Mouse (Mus musculus): ENCODE results near the gene Col28a1. TPM values are rescaled to one million over a fixed set of nuclear protein-coding genes. Genes with fewer than 3 reads are reported as not detected.
A peak's percentile ranks its signal among the peaks of the same experiment; 100 is the strongest.

The Col28a1 gene
- polyA plus RNA-seq, 1 experiment from 2014 or later: 0.58 TPM

DNA sequence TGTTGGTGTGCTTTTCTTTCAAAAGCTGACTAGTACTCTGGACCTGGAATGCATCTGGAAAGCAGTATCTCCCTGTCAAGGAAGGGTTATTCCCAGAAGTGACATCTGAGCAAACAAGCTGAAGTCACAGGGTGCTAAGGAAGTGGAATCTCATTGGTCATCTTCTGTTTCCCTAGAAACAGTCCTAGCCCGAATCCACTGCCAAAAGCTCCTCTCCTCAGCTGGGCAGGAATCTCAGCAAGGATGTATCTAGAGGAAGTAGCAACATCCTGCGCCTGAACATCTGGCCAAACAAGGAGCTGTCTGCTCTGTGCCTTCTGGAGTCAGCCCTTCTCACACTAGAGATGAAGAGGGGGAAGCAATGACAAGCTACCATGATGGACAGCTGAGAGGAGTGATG lies 18.4 kb downstream of the Col28a1 start:
- Histone ChIP-seq H3K4me1 (0 out of 2 replicates have a peak, but pooled peaks cover 7% of the 10 kb centered on the region), H3K27me3 (no peaks in the 10 kb centered on the region), H3K4me2 (replicated peaks) (no peak overlapping the region), H3K9ac (no peak overlapping the region), H3K4me3 (no peak overlapping the region), H3K9me3 (no peaks in the 10 kb centered on the region), H3K27ac (no peak overlapping the region), H3K36me3 (no peaks in the 10 kb centered on the region)
- ATAC-seq (ENCODE audit: insufficient number of reproducible peaks, insufficient read depth, low FRiP score, low TSS enrichment): no peak
- WGBS: 33% methylated on average over 2 of the region's 2 CpGs

DNA sequence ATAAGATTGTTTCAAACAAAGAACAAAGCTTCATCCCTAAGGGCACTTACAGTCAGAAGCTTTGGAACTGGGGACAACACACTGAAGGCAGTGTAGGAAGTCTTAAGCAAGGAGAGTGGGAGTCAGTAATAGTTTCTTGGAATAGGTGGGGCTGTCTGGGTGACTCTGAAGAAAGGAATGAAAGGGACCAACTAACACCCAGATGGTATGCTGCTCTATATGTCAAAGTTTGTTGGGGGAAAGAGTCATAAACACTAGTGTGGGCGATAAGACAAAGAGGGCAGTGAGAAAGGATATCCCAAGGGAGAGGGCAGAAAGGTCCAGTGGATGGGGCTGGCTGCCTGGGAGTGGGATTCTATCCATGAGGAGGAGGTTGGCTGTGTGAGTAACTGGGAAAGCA lies 20.3 kb downstream of the Col28a1 start:
- H3K27ac ChIP-seq: no peak overlapping the region
- H3K27me3 ChIP-seq: no peaks in the 10 kb centered on the region
- 0 out of 2 replicates have a peak, but pooled peaks have one; percentile 41 for ATAC-seq (ENCODE audit: insufficient number of reproducible peaks, insufficient read depth, low FRiP score, low TSS enrichment)
- H3K9me3 ChIP-seq: no peaks in the 10 kb centered on the region
- H3K4me3 ChIP-seq: no peak overlapping the region
- 0 out of 2 replicates have a peak, but pooled peaks cover 5% of the 10 kb centered on the region for H3K4me1 ChIP-seq
- H3K9ac ChIP-seq: no peak overlapping the region
- no peak overlapping the region for H3K4me2 ChIP-seq (replicated peaks)
- WGBS: 58% methylated on average over 1 of the region's 1 CpGs
- H3K36me3 ChIP-seq: no peaks in the 10 kb centered on the region

DNA sequence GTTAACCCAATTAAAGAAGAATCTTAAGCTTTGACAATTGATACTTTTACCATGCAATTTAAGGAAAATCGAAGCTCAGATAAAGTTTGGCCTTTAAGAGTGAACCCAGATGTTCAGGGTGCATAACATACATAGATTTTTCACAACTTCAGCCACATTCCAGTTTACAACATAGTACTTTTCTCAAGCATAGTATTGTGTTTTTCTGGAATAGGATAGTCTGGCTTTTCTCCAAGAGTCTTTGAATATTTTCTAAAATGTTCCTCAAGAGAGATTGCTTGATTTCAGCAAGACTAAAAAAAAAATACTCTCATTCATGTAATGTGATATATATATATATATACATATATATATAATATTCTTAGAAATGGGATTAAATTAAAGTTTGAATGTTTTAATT lies 27.7 kb downstream of the Col28a1 start:
- 0 out of 2 replicates have a peak, but pooled peaks cover 4% of the 10 kb centered on the region for H3K4me1 ChIP-seq
- H3K9me3 ChIP-seq: no peaks in the 10 kb centered on the region
- no peak overlapping the region for H3K4me2 ChIP-seq (replicated peaks)
- no peak overlapping the region for H3K27ac ChIP-seq
- H3K4me3 ChIP-seq: no peak overlapping the region
- no peak overlapping the region for H3K9ac ChIP-seq
- no peaks in the 10 kb centered on the region for H3K27me3 ChIP-seq
- H3K36me3 ChIP-seq: no peaks in the 10 kb centered on the region
- ATAC-seq (ENCODE audit: insufficient number of reproducible peaks, insufficient read depth, low FRiP score, low TSS enrichment): no peak
- 29% methylated on average over 1 of the region's 1 CpGs for WGBS

DNA sequence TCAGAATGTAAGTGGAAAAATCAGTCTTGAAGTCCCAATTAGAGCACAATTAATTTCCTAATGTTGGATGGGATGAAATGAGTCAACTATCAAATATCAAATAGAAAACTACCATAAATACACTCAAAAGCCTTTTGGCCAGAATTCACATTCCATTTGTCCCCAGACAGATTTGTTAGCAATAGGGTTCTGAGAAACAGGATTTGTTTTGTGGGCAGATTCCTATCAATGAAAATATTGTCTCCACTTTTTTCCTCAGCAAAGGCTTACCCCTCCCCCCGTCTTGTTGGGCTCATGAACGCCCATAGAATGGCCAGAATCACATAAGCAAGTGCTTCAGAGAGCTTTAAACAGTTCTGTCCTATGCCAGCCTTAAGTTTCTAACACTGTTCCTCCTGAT lies 32.4 kb downstream of the Col28a1 start:
- H3K36me3 ChIP-seq: no peaks in the 10 kb centered on the region
- H3K4me3 ChIP-seq: no peak overlapping the region
- H3K4me1 ChIP-seq: 0 out of 2 replicates have a peak, but pooled peaks cover 4% of the 10 kb centered on the region
- H3K9me3 ChIP-seq: no peaks in the 10 kb centered on the region
- no peak overlapping the region for H3K27ac ChIP-seq
- no peaks in the 10 kb centered on the region for H3K27me3 ChIP-seq
- H3K4me2 ChIP-seq (replicated peaks): no peak overlapping the region
- no peak for ATAC-seq (ENCODE audit: insufficient number of reproducible peaks, insufficient read depth, low FRiP score, low TSS enrichment)
- 47% methylated on average over 2 of the region's 2 CpGs for WGBS
- no peak overlapping the region for H3K9ac ChIP-seq

DNA sequence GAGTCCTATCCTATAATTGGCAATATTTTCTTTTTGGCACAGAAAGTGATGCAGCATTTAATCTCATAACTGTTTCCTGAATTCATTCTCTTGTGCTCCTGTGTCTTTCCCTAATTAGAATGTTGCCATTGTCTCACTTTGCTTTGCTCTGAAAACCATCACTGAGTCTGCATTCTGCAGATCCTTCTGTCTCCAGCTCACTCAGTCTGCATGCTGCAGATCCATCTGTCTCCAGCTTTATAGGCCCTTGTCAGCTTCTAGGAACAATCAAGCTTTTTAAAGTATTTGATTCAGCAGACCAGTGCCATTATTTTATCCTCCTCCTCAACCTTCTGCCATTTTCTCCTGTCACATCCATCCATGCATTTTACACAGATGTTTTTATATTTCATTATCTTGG lies 35.3 kb downstream of the Col28a1 start:
- ATAC-seq (ENCODE audit: insufficient number of reproducible peaks, insufficient read depth, low FRiP score, low TSS enrichment): no peak
- 0 out of 2 replicates have a peak, but pooled peaks cover 4% of the 10 kb centered on the region for H3K4me1 ChIP-seq
- H3K4me3 ChIP-seq: no peak overlapping the region
- no peaks in the 10 kb centered on the region for H3K27me3 ChIP-seq
- H3K27ac ChIP-seq: no peak overlapping the region
- no peaks in the 10 kb centered on the region for H3K9me3 ChIP-seq
- H3K36me3 ChIP-seq: no peaks in the 10 kb centered on the region
- H3K9ac ChIP-seq: no peak overlapping the region
- no peak overlapping the region for H3K4me2 ChIP-seq (replicated peaks)

DNA sequence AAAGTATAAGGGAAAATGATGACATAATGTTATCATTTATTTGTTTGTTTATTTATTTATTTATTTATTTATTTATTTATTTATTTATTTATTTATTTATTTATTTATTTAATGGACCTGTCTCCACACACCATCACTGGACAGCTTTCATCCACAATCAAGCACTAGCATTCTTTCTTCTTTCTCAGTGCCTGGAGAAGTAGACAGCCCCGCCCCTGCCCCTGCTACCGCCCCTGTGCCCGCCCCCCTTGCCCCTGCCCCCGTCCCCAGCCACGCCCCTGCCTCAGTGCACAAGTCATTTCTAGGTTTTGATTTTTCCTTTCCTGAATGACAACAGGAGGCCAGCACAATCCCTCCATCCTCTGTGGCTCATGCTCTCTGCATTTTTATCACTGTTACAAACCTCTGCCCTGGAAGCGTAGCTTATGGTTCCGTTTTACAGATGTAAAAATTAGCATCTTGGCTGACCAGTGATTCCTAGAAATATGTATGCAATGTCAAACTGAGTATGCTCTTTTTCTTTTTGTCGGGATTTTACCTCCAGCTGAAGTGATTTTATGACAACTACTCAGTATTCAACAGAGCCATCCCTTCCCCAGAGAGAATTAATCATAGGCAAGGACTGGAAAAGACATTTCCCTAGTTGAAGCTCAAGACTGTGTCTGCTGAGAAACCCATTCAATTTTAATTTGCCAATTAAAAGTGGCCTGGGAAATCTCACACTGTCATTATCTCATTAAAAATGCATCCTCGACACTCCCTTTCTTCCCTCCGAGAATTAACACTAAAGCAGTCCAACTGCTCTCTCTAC lies 39.7 kb downstream of the Col28a1 start:
- ATAC-seq (ENCODE audit: insufficient number of reproducible peaks, insufficient read depth, low FRiP score, low TSS enrichment): no peak
- Histone ChIP-seq H3K27ac (no peak overlapping the region), H3K4me1 (no peaks in the 10 kb centered on the region), H3K4me2 (replicated peaks) (no peak overlapping the region), H3K4me3 (no peak overlapping the region), H3K9ac (no peak overlapping the region), H3K9me3 (no peaks in the 10 kb centered on the region), H3K27me3 (no peaks in the 10 kb centered on the region), H3K36me3 (no peaks in the 10 kb centered on the region)
- WGBS: 56% methylated on average over 10 of the region's 10 CpGs

DNA sequence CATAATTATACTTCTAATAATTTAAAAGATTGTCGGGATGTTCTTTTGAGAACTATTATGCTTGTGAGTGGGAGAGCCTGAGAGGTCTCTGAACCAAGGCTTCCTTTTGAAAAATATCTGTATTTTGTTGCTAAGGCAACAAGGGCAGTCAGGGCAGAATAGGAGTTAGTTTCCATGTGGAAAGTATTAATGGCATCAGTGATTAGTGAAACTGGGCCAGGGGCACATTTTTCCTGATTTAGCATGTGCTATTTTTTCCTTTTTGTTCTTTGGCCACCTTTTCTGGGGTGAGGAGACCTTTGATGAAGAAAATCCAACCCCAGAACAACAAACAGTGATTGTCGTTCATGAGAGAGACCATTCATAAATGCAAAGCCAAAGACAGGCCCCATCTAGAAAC lies 43.5 kb downstream of the Col28a1 start:
- Histone ChIP-seq H3K9ac (no peak overlapping the region), H3K4me1 (no peaks in the 10 kb centered on the region), H3K27ac (no peak overlapping the region), H3K4me3 (no peak overlapping the region), H3K9me3 (no peaks in the 10 kb centered on the region), H3K27me3 (no peaks in the 10 kb centered on the region), H3K36me3 (no peaks in the 10 kb centered on the region), H3K4me2 (replicated peaks) (no peak overlapping the region)
- ATAC-seq (ENCODE audit: insufficient number of reproducible peaks, insufficient read depth, low FRiP score, low TSS enrichment): no peak
- WGBS: 30% methylated on average over 2 of the region's 2 CpGs

DNA sequence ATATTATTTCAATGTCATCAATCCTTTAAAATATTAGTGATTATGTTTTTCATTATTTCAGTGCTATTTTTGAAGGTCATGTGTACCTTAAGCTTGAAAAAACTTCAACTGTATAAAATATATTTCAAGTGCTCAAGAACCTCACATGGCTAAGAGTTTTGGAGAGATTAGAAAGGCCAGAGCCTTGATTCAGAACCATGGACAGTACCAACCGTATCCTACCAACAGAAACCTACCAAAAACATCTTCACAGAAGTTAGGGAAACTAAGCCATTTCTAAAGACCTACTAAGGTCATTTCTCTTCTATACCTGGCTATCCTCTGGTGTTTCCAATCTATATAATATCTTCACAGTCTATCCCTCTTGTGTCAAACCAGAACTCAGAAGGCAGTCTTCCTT lies 50.5 kb downstream of the Col28a1 start:
- no peak for ATAC-seq (ENCODE audit: insufficient number of reproducible peaks, insufficient read depth, low FRiP score, low TSS enrichment)
- H3K4me3 ChIP-seq: no peak overlapping the region
- no peak overlapping the region for H3K27ac ChIP-seq
- H3K9me3 ChIP-seq: no peaks in the 10 kb centered on the region
- no peaks in the 10 kb centered on the region for H3K36me3 ChIP-seq
- H3K9ac ChIP-seq: no peak overlapping the region
- no peaks in the 10 kb centered on the region for H3K4me1 ChIP-seq
- 31% methylated on average over 1 of the region's 1 CpGs for WGBS
- H3K27me3 ChIP-seq: no peaks in the 10 kb centered on the region
- no peak overlapping the region for H3K4me2 ChIP-seq (replicated peaks)

DNA sequence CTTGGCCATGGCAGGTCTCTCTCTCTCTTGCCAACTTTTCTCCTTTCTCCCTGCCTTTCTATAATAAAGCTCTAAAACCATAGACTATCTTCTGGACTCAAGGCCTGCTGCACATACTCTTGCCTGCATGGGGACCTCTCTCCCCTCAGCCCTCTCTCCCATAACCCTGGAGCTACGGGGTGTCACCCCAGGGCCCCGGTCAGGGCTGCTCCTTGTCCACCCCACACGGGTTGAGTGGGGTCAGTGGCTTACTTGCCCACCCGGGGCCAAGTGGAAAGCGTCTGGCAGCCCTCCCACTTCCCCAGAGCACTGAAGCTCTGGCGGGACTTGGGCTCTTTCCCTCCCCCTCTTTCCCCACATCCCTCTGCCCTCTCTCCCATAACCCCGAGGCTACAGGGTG lies 62.3 kb downstream of the Col28a1 start:
- ATAC-seq (ENCODE audit: insufficient number of reproducible peaks, insufficient read depth, low FRiP score, low TSS enrichment): no peak
- Histone ChIP-seq H3K4me3 (no peak overlapping the region), H3K4me1 (no peaks in the 10 kb centered on the region), H3K36me3 (no peaks in the 10 kb centered on the region), H3K9ac (no peak overlapping the region), H3K9me3 (no peaks in the 10 kb centered on the region), H3K4me2 (replicated peaks) (no peak overlapping the region), H3K27me3 (no peaks in the 10 kb centered on the region), H3K27ac (no peak overlapping the region)
- WGBS: 69% methylated on average over 7 of the region's 7 CpGs

DNA sequence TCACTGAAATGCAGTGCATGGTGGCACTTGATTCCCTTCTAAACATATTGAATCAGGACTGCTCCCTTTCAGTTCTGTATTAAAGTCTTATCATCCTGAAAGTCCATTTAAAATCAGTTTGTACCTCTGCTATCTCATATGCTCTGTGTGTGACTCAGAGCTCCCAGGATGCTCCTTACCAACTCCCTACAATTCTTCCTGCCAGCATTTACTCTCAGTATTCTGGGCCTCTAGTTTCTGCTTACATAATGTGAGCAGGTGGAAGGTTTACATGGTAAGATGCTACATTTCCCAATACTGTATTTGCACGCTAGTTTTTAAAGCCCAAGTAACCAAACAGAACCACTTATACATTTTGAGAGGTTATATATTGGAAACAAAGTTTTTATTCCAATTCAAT lies 64.3 kb downstream of the Col28a1 start:
- Histone ChIP-seq H3K27me3 (no peaks in the 10 kb centered on the region), H3K36me3 (no peaks in the 10 kb centered on the region), H3K4me1 (no peaks in the 10 kb centered on the region), H3K27ac (no peak overlapping the region), H3K4me3 (no peak overlapping the region), H3K9ac (no peak overlapping the region), H3K9me3 (no peaks in the 10 kb centered on the region), H3K4me2 (replicated peaks) (no peak overlapping the region)
- ATAC-seq (ENCODE audit: insufficient number of reproducible peaks, insufficient read depth, low FRiP score, low TSS enrichment): no peak
- 92% methylated on average over 1 of the region's 1 CpGs for WGBS

DNA sequence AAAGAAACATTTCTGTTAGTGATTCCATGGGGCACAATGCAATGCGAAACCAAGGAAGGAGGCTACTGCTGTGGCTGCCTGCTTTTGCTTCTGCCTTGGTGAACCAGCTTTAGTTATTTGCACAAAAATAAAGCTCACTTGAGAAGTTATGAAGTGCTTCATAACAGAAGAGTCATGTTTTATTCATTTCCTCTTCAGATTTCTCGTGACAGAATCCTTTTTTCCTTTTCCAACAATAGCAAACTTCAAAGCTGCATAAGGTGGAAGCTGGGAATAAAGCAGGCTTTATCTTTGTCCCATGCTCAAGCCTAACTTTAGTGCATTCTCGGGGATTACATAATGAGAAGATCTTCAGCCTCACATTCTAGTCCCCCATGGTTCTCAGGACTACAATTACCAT lies 65.9 kb downstream of the Col28a1 start:
- Histone ChIP-seq H3K27me3 (no peaks in the 10 kb centered on the region), H3K4me1 (no peaks in the 10 kb centered on the region), H3K9ac (no peak overlapping the region), H3K36me3 (no peaks in the 10 kb centered on the region), H3K4me3 (no peak overlapping the region), H3K4me2 (replicated peaks) (no peak overlapping the region), H3K27ac (no peak overlapping the region), H3K9me3 (no peaks in the 10 kb centered on the region)
- no peak for ATAC-seq (ENCODE audit: insufficient number of reproducible peaks, insufficient read depth, low FRiP score, low TSS enrichment)
- WGBS: 58% methylated on average over 3 of the region's 3 CpGs

DNA sequence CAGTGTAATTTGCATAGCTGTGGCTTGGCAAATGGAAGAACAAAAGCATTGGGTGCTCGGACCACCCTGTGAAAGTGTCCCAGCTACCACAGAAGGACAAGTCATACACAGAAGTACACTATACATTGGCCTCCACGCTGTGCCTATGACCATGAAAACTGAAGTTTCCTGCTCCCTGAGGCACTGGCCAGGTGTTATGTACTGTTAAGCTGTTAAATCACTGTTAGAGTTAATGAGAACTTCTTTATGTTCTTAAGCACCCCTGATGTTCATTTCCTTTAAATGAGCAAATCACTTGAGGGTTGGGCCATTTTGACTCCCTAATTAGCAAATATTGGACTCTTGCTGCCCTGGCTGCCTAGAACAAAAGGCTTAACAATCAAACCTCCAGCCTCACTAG lies 73.3 kb downstream of the Col28a1 start:
- Histone ChIP-seq H3K27ac (no peak overlapping the region), H3K27me3 (no peaks in the 10 kb centered on the region), H3K9ac (no peak overlapping the region), H3K9me3 (no peaks in the 10 kb centered on the region), H3K4me2 (replicated peaks) (no peak overlapping the region), H3K4me3 (no peak overlapping the region), H3K36me3 (no peaks in the 10 kb centered on the region), H3K4me1 (no peaks in the 10 kb centered on the region)
- no peak for ATAC-seq (ENCODE audit: insufficient number of reproducible peaks, insufficient read depth, low FRiP score, low TSS enrichment)
- 67% methylated on average over 2 of the region's 2 CpGs for WGBS
